Mouse (Mus musculus) cortical plate, adult 2 months (tissue): ENCODE data around the gene Ttll6. TPM values are rescaled to one million over a fixed set of nuclear protein-coding genes. Genes with fewer than 3 reads are reported as not detected.
"Not testable (repeated sequence)": the region's sequence is repeated elsewhere in the genome, so short reads cannot be mapped to it uniquely, and the experiment has no call there.

Source experiments
- H3K27ac ChIP-seq: fragments of 200-500 bp; 2 replicates; pipeline ENCODE4 v1.5.1; 2012; ENCODE audit warnings: low read length, control low read depth, inconsistent platforms; ENCODE audit not compliant: insufficient read depth
- H3K4me1 ChIP-seq: fragments of 200-500 bp; 2 replicates; pipeline ENCODE4 v1.6.1; 2011; ENCODE audit warnings: low read length; ENCODE audit not compliant: control insufficient read depth, insufficient read depth
- H3K4me3 ChIP-seq: fragments of 200-500 bp; 2 replicates; pipeline ENCODE4 v1.5.1; 2011; ENCODE audit warnings: mild to moderate bottlenecking, low read length, control low read depth; ENCODE audit not compliant: insufficient read depth
- CTCF ChIP-seq: fragments of 200-500 bp; IDR thresholded peaks from 2 replicates; pipeline ENCODE4 v1.5.1; 2011; ENCODE audit warnings: mild to moderate bottlenecking, control low read depth, low read length; ENCODE audit not compliant: insufficient read depth; ENCODE audit errors: extremely low read depth
- POLR2A ChIP-seq: fragments of 200-500 bp; IDR thresholded peaks from 2 replicates; pipeline ENCODE4 v1.6.1; 2011; ENCODE audit warnings: mild to moderate bottlenecking, low read length, control low read depth; ENCODE audit not compliant: insufficient read depth; ENCODE audit errors: extremely low read depth
- polyA plus RNA-seq: library from polyadenylated mRNA; depleted of rRNA; stranded (reverse); fragments of >200 nt; gene quantifications from 2 replicates; pipeline ENCODE4 v1.2.3, GENCODE M21; 2012

The Ttll6 gene
- polyA plus RNA-seq, 1 experiment, result 0.27 TPM

GRCm38 (mm10) chr11:96116116-96116515 is 17.5 kb upstream of the Ttll6 start:
- H3K4me3 ChIP-seq, result no peak overlapping the region
- TF ChIP-seq CTCF (no peak), POLR2A (no peak)
- H3K4me1 ChIP-seq, result no peaks in the 10 kb centered on the region
- no peak overlapping the region for H3K27ac ChIP-seq

GRCm38 (mm10) chr11:96116925-96117324 is 16.7 kb upstream of the Ttll6 start:
- H3K4me1 ChIP-seq, H3K27ac ChIP-seq, H3K4me3 ChIP-seq: not testable (repeated sequence)

GRCm38 (mm10) chr11:96119401-96119800 is 14.2 kb upstream of the Ttll6 start:
- H3K27ac ChIP-seq, result no peak overlapping the region
- no peak overlapping the region for H3K4me3 ChIP-seq
- H3K4me1 ChIP-seq, result no peaks in the 10 kb centered on the region
- no peak for TF ChIP-seq POLR2A
- no peak for TF ChIP-seq CTCF

- not testable (repeated sequence) for H3K4me3 ChIP-seq, H3K4me1 ChIP-seq, H3K27ac ChIP-seq
These were observed 10.8 kb upstream of the Ttll6 start for GRCm38 (mm10) chr11:96122806-96123205.

- TF ChIP-seq CTCF (no peak), POLR2A (no peak)
- H3K4me1 ChIP-seq, result no peaks in the 10 kb centered on the region
- H3K27ac ChIP-seq, result no peak overlapping the region
- 0 out of 2 replicates have a peak overlapping the region, but pooled peaks have one; percentile 13 for H3K4me3 ChIP-seq
These were observed 9.3 kb upstream of the Ttll6 start for GRCm38 (mm10) chr11:96124052-96124914.

- no peak overlapping the region for H3K4me3 ChIP-seq
- no peak overlapping the region for H3K27ac ChIP-seq
- H3K4me1 ChIP-seq, result no peaks in the 10 kb centered on the region
- no peak for TF ChIP-seq CTCF
- TF ChIP-seq POLR2A, result no peak
These were observed 3.0 kb upstream of the Ttll6 start for GRCm38 (mm10) chr11:96130606-96131005.

- Histone ChIP-seq H3K4me1 (no peaks in the 10 kb centered on the region), H3K27ac (no peak overlapping the region), H3K4me3 (no peak overlapping the region)
- TF ChIP-seq POLR2A, result no peak
These were observed 2.3 kb downstream of the Ttll6 start for GRCm38 (mm10) chr11:96135847-96136246.

GRCm38 (mm10) chr11:96140726-96141175 is 7.2 kb downstream of the Ttll6 start:
- Histone ChIP-seq H3K4me1 (no peaks in the 10 kb centered on the region), H3K27ac (no peak overlapping the region), H3K4me3 (no peak overlapping the region)
- no peak for TF ChIP-seq POLR2A
- TF ChIP-seq CTCF, result no peak

- no peak for TF ChIP-seq CTCF
- no peak for TF ChIP-seq POLR2A
- Histone ChIP-seq H3K4me3 (no peak overlapping the region), H3K27ac (no peak overlapping the region), H3K4me1 (no peaks in the 10 kb centered on the region)
These were observed 10.2 kb downstream of the Ttll6 start for GRCm38 (mm10) chr11:96143766-96144165.

GRCm38 (mm10) chr11:96145622-96146270 is 12.2 kb downstream of the Ttll6 start:
- Histone ChIP-seq H3K4me3 (no peak overlapping the region), H3K27ac (no peak overlapping the region), H3K4me1 (no peaks in the 10 kb centered on the region)
- TF ChIP-seq POLR2A (no peak), CTCF (peak; percentile 66)
